In the genomic region with DNA sequence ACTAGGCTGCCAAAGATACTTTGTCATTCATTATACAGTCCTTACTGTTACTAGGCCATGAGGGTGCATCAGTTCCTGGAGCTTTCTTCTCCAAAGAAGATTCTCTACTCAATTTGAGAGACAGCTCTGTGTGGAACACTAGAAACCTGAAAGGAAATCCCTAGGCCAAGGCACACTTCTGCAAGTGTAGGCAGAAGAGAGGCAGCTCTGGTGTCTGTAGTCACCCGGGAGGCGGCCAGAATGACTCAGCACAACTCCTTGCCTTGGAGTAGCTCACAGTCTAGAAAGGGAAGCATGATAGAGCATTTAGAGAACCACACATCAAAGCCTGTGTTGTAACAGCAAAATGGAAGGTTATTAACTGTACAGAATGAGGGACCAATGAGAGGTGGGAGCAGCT, we compare ENCODE assay signal across 8 mouse cellular contexts.
DNase-seq lines count a peak whose midpoint lies in the region; ATAC-seq lines count a peak whose summit lies in the region.

No protein-coding gene starts in this region.

- H3K4me2 ChIP-seq in kidney, embryonic 15.5 days: no peak overlapping the region
- no peak overlapping the region for H3K4me2 ChIP-seq in kidney, embryonic 14.5 days (replicated peaks; ENCODE audit: low read depth, low read length)
- no peak overlapping the region for H3K4me2 ChIP-seq in liver, embryonic 15.5 days
- H3K4me2 ChIP-seq in midbrain, embryonic 13.5 days (replicated peaks): no peak overlapping the region

- no peak overlapping the region for H3K9ac ChIP-seq in kidney, embryonic 15.5 days
- no peak overlapping the region for H3K9ac ChIP-seq in kidney, embryonic 14.5 days (ENCODE audit: low read depth, low read length)
- H3K9ac ChIP-seq in liver, embryonic 15.5 days: no peak overlapping the region
- H3K9ac ChIP-seq in midbrain, embryonic 13.5 days (replicated peaks): no peak overlapping the region

- H3K27ac ChIP-seq in kidney, embryonic 15.5 days: peak overlapping the region; percentile 10; the same call in 1 of the 2 replicates
- no peak overlapping the region for H3K27ac ChIP-seq in kidney, embryonic 14.5 days (ENCODE audit: low read depth, low read length)
- no peak overlapping the region for H3K27ac ChIP-seq in liver, embryonic 15.5 days (replicated peaks)
- H3K27ac ChIP-seq in midbrain, embryonic 13.5 days: no peak overlapping the region
- H3K27ac ChIP-seq in hindbrain, embryonic 10.5 days: no peak overlapping the region

- no peak for ATAC-seq in kidney, embryonic 15.5 days (replicated peaks; ENCODE audit: low FRiP score)
- no peak for ATAC-seq in kidney, embryonic 14.5 days (ENCODE audit: low FRiP score, low TSS enrichment)
- 0 out of 2 replicates have a peak, but pooled peaks have one; percentile 22 for ATAC-seq in liver, embryonic 15.5 days (ENCODE audit: insufficient read depth)
- no peak for ATAC-seq in midbrain, embryonic 13.5 days

- peak; percentile 88 for DNase-seq in adrenal gland, adult 2 months
- peak; percentile 49 for DNase-seq in heart, adult 8-10 months (ENCODE audit: low spot score)
- peak; percentile 38 for DNase-seq in telencephalon, adult 2 months (ENCODE audit: low read depth, low spot score)
- no peak for DNase-seq in hindbrain, embryonic 10.5 days (ENCODE audit: low spot score)

- 70% methylated on average over 2 of the region's 2 CpGs for WGBS in kidney, embryonic 15.5 days
- WGBS in kidney, embryonic 14.5 days: 62% methylated on average over 2 of the region's 2 CpGs
- WGBS in liver, embryonic 15.5 days (ENCODE audit: insufficient replicate concordance): 16% methylated on average over 2 of the region's 2 CpGs
- 88% methylated on average over 2 of the region's 2 CpGs for WGBS in midbrain, embryonic 13.5 days
- 83% methylated on average over 2 of the region's 2 CpGs for WGBS in hindbrain, embryonic 10.5 days

- no peak overlapping the region for H3K4me3 ChIP-seq in kidney, embryonic 15.5 days (replicated peaks)
- no peak overlapping the region for H3K4me3 ChIP-seq in kidney, embryonic 14.5 days (ENCODE audit: low read length)
- H3K4me3 ChIP-seq in liver, embryonic 15.5 days (replicated peaks): no peak overlapping the region
- no peak overlapping the region for H3K4me3 ChIP-seq in midbrain, embryonic 13.5 days (replicated peaks)
- no peak overlapping the region for H3K4me3 ChIP-seq in hindbrain, embryonic 10.5 days

- peaks cover 87% of the 10 kb centered on the region for H3K36me3 ChIP-seq in kidney, embryonic 15.5 days
- H3K36me3 ChIP-seq in kidney, embryonic 14.5 days (ENCODE audit: control insufficient read depth, insufficient read depth, low read length): peaks cover 54% of the 10 kb centered on the region; the same call in 1 of the 2 replicates
- 0 out of 2 replicates have a peak, but pooled peaks cover 5% of the 10 kb centered on the region for H3K36me3 ChIP-seq in liver, embryonic 15.5 days (replicated peaks)
- peaks cover 68% of the 10 kb centered on the region for H3K36me3 ChIP-seq in midbrain, embryonic 13.5 days
- H3K36me3 ChIP-seq in hindbrain, embryonic 10.5 days: peaks cover 100% of the 10 kb centered on the region

- H3K4me1 ChIP-seq in kidney, embryonic 15.5 days: peaks cover 5% of the 10 kb centered on the region; the same call in 1 of the 2 replicates
- no peaks in the 10 kb centered on the region for H3K4me1 ChIP-seq in kidney, embryonic 14.5 days (ENCODE audit: control insufficient read depth, insufficient read depth, low read length)
- H3K4me1 ChIP-seq in liver, embryonic 15.5 days (replicated peaks): peaks cover 11% of the 10 kb centered on the region; the same call in 1 of the 2 replicates
- no peaks in the 10 kb centered on the region for H3K4me1 ChIP-seq in midbrain, embryonic 13.5 days (replicated peaks)
- peaks cover 21% of the 10 kb centered on the region for H3K4me1 ChIP-seq in hindbrain, embryonic 10.5 days (replicated peaks)

- H3K27me3 ChIP-seq in kidney, embryonic 15.5 days: no peaks in the 10 kb centered on the region
- no peaks in the 10 kb centered on the region for H3K27me3 ChIP-seq in kidney, embryonic 14.5 days (ENCODE audit: control insufficient read depth, insufficient read depth, low read length)
- no peaks in the 10 kb centered on the region for H3K27me3 ChIP-seq in liver, embryonic 15.5 days
- no peaks in the 10 kb centered on the region for H3K27me3 ChIP-seq in midbrain, embryonic 13.5 days
- no peaks in the 10 kb centered on the region for H3K27me3 ChIP-seq in hindbrain, embryonic 10.5 days (ENCODE audit: insufficient read depth, poor library complexity, severe bottlenecking)

- no peaks in the 10 kb centered on the region for H3K9me3 ChIP-seq in kidney, embryonic 15.5 days (replicated peaks)
- H3K9me3 ChIP-seq in kidney, embryonic 14.5 days (ENCODE audit: control insufficient read depth, low read length): no peaks in the 10 kb centered on the region
- no peaks in the 10 kb centered on the region for H3K9me3 ChIP-seq in liver, embryonic 15.5 days (replicated peaks)
- no peaks in the 10 kb centered on the region for H3K9me3 ChIP-seq in midbrain, embryonic 13.5 days
- H3K9me3 ChIP-seq in hindbrain, embryonic 10.5 days: no peaks in the 10 kb centered on the region
